Mouse (Mus musculus) heart, adult 2 months (tissue): ENCODE measurements around the gene Olfr678. TPM values are rescaled to one million over a fixed set of nuclear protein-coding genes. Genes with fewer than 3 reads are reported as not detected.
"Not testable (repeated sequence)": the region's sequence is repeated elsewhere in the genome, so short reads cannot be mapped to it uniquely, and the experiment has no call there.

Experiments used
- DNase-seq, 2 experiments: peaks; one replicate each; pipeline ENCODE4 v3.0.0; 2021
- H3K27ac ChIP-seq: fragments of 200-600 bp; 2 replicates; pipeline ENCODE4 v1.8.1; 2022
- H3K27me3 ChIP-seq: fragments of 200-500 bp; 2 replicates; pipeline ENCODE4 v1.6.1; 2012; ENCODE audit warnings: mild to moderate bottlenecking, low read length, inconsistent platforms, mixed read lengths; ENCODE audit not compliant: control insufficient read depth, insufficient read depth
- H3K36me3 ChIP-seq: fragments of 200-500 bp; 2 replicates; pipeline ENCODE4 v1.6.1; 2012; ENCODE audit warnings: low read length, inconsistent platforms; ENCODE audit not compliant: control insufficient read depth, insufficient read depth
- H3K4me1 ChIP-seq: fragments of 200-500 bp; 2 replicates; pipeline ENCODE4 v1.6.1; 2011; ENCODE audit warnings: low read length; ENCODE audit not compliant: control insufficient read depth, insufficient read depth
- H3K4me3 ChIP-seq: fragments of 200-600 bp; 2 replicates; pipeline ENCODE4 v1.8.1; 2022
- H3K79me2 ChIP-seq: fragments of 200-500 bp; replicated peaks from 2 replicates; pipeline ENCODE4 v1.6.1; 2012; ENCODE audit warnings: mild to moderate bottlenecking, inconsistent platforms, low read length, moderate library complexity, mixed read lengths; ENCODE audit not compliant: control insufficient read depth, insufficient read depth
- H3K9ac ChIP-seq: fragments of 200-500 bp; 2 replicates; pipeline ENCODE4 v1.6.1; 2012; ENCODE audit warnings: low read depth, mild to moderate bottlenecking, control low read depth, inconsistent platforms, low read length, mixed read lengths
- CTCF ChIP-seq: fragments of 200-600 bp; IDR thresholded peaks from 2 replicates; pipeline ENCODE4 v1.8.1; 2022; ENCODE audit warnings: antibody characterized with exemption, mild to moderate bottlenecking, moderate library complexity
- EP300 ChIP-seq: fragments of 200-500 bp; IDR thresholded peaks from 2 replicates; pipeline ENCODE4 v1.6.1; 2011; ENCODE audit warnings: low read depth, low read length, control low read depth; ENCODE audit not compliant: insufficient read depth
- POLR2A ChIP-seq: fragments of 200-500 bp; IDR thresholded peaks from 2 replicates; pipeline ENCODE4 v1.6.1; 2011; ENCODE audit warnings: mild to moderate bottlenecking, low read depth, low read length, control low read depth; ENCODE audit not compliant: insufficient read depth
- WGBS: fragments of 180-500 bp; shearing (Covaris S2); methylation state at CpG from one replicate; pipeline ENCODE4 v1.1.7; 2018; 5-methylcytosine and 5-hydroxymethylcytosine counted together
- intact Hi-C: fragments of 180-260 bp; cut with DNase I; formaldehyde crosslinking; loops from one replicate; pipeline ENCODE4 v1.15.1; 2025
- long read RNA-seq: library from polyadenylated mRNA; stranded (forward); transcript quantifications from one replicate; pipeline ENCODE4 v2.0.0, GENCODE M21; 2021
- polyA plus RNA-seq: library from polyadenylated mRNA; depleted of rRNA; stranded (reverse); fragments of >200 nt; gene quantifications from 2 replicates; pipeline ENCODE4 v1.2.3, GENCODE M21; 2012; rRNA removed
- total RNA-seq, 2 experiments: library from RNA; stranded (reverse); gene quantifications; 2 replicates each; pipeline ENCODE4 v1.2.3; 2021

Gene Olfr678
- total RNA-seq (not detected), polyA plus RNA-seq (not detected in 2 replicates)
- long read RNA-seq, result 0 reads

GRCm38 (mm10) chr7:105064175-105064574 is at the start of gene Olfr678:
TSS of gene Olfr678 (plus strand) at chr7:105064475.
- H3K4me1 ChIP-seq, result no peaks in the 10 kb centered on the region
- H3K4me3 ChIP-seq, result no peak within 1 kb of the TSS
- H3K27ac ChIP-seq, result no peak within 1 kb of the TSS
- no peaks in the 10 kb centered on the region for H3K79me2 ChIP-seq
- no peak for DNase-seq
- H3K9ac ChIP-seq, result no peak within 1 kb of the TSS
- WGBS, result 91% methylated on average over 1 of the region's 1 CpGs
- TF ChIP-seq POLR2A, result no peak
- TF ChIP-seq CTCF, result no peak
- TF ChIP-seq EP300, result no peak
- intact Hi-C loops, result no loop called here
- H3K27me3 ChIP-seq, result no peaks in the 10 kb centered on the region
- no peaks in the 10 kb centered on the region for H3K36me3 ChIP-seq

DNA sequence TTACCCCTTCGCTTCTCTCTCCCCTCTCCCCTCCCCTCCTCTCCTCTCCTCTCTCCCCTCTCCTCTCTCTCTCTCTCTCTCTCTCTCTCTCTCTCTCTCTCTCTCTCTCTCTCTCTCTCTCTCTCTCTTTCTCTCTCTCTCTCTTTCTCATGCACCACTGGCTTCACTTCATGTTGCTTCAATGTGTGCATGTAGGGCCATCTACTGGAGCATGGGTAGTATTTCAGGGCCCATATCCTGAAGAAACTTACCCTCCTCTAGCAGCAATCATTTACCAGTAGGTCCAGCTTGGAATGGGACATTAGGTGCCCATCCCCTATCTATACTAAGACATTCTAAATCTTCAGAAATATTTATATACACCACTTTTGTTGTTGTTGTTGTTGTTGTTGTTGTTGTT is 41.7 kb upstream of the Olfr678 start:
- TF ChIP-seq EP300 (no peak), CTCF (peak; percentile 20; the same call in 1 of the 2 replicates)
- no peaks in the 10 kb centered on the region for H3K4me1 ChIP-seq
- H3K27ac ChIP-seq, result no peak overlapping the region
- intact Hi-C loops, result no loop called here
- no peak overlapping the region for H3K9ac ChIP-seq
- no peak for DNase-seq
- no peak overlapping the region for H3K4me3 ChIP-seq
- 63% methylated on average over 1 of the region's 1 CpGs for WGBS
- H3K79me2 ChIP-seq, result no peaks in the 10 kb centered on the region
- no peaks in the 10 kb centered on the region for H3K27me3 ChIP-seq
- no peaks in the 10 kb centered on the region for H3K36me3 ChIP-seq

DNA sequence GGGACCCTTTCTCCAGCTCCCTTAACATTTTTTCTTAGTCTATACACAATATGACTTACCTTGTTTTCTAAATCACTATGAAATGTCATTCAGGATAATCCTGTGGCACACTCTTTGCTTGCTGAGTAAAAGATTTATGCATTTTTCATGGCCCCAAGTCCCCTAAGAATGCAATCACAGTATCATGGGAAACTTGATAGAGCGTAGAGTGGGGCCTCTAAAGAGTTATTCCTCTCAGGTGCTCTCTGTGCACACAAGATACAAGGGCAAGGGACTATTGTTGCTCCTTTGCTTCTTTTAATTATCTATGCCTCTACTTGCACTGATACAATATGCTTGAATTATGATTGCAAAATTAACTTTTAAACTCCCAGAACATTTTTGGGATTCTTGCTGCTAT is 35.9 kb upstream of the Olfr678 start, which contains the start of gene Olfr675:
Gene Olfr675, minus strand, starts transcription at position 101 of the 400 bp plus-strand sequence.
- no peak for TF ChIP-seq POLR2A
- TF ChIP-seq CTCF, result no peak

GRCm38 (mm10) chr7:105032398-105032797 is 31.9 kb upstream of the Olfr678 start, which contains the start of gene Olfr676:
TSS of gene Olfr676 (plus strand) at chr7:105032698.
- Histone ChIP-seq H3K79me2 (no peaks in the 10 kb centered on the region), H3K27me3 (no peaks in the 10 kb centered on the region), H3K4me3 (no peak within 1 kb of the TSS), H3K36me3 (no peaks in the 10 kb centered on the region), H3K27ac (no peak within 1 kb of the TSS), H3K9ac (no peak within 1 kb of the TSS), H3K4me1 (no peaks in the 10 kb centered on the region)
- no peak for DNase-seq
- intact Hi-C loops, result no loop called here
- no peak for TF ChIP-seq EP300
- no peak for TF ChIP-seq CTCF
- TF ChIP-seq POLR2A, result no peak

More for the DNA sequence above, 35.9 kb upstream of the Olfr678 start, which contains the start of gene Olfr675:
- Histone ChIP-seq H3K36me3 (no peaks in the 10 kb centered on the region), H3K9ac (no peak within 1 kb of the TSS), H3K27ac (no peak within 1 kb of the TSS), H3K79me2 (no peaks in the 10 kb centered on the region), H3K4me3 (no peak within 1 kb of the TSS), H3K27me3 (no peaks in the 10 kb centered on the region), H3K4me1 (no peaks in the 10 kb centered on the region)
- no peak for DNase-seq
- WGBS, result 62% methylated on average over 1 of the region's 1 CpGs
- intact Hi-C loops, result no loop called here

DNA sequence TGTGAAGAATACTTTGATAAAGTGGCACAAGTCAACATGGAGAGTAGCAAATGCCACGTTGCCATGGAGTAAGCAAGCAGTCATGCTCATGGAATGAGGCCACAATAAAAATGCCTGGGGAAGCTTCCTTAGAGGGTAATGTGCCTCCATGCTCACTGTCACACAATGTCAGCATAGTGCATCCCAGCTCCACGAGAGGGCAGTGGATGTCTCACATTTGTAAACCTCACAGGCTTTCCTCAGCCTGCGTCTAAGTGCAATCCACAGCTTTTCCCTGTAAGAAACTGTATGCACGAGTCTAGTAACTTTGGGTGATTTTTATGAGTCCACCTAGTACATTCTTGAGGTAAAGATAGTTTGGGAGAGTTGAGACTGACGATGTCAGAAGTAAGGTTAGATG is 30.4 kb upstream of the Olfr678 start:
- H3K4me3 ChIP-seq, H3K27me3 ChIP-seq, H3K4me1 ChIP-seq, intact Hi-C loops, H3K27ac ChIP-seq, H3K36me3 ChIP-seq, DNase-seq, H3K9ac ChIP-seq, H3K79me2 ChIP-seq: not testable (repeated sequence)
- 47% methylated on average over 5 of the region's 5 CpGs for WGBS

DNA sequence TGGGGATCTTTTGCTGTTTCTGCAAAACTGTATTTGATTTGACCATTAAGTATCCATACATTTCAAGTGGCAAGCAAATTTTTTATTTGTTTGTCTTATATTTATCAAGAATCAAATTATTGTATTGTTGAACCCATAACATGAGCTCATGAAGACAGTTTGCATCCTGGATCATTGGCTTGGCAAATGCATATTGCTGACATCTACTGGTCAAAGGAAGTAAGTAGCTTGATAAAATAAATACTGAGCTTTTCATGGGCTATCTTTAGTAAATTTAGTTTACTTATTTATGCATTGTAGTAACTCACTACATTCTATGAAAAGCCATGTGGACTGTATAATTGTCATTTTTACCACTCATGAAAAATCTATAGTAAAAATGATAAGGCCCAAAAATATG is 5.3 kb upstream of the Olfr678 start:
- Histone ChIP-seq H3K36me3 (no peaks in the 10 kb centered on the region), H3K79me2 (no peaks in the 10 kb centered on the region), H3K4me1 (no peaks in the 10 kb centered on the region), H3K27me3 (no peaks in the 10 kb centered on the region), H3K4me3 (no peak overlapping the region), H3K27ac (no peak overlapping the region), H3K9ac (no peak overlapping the region)
- TF ChIP-seq EP300 (no peak), CTCF (peak; percentile 32), POLR2A (no peak)
- DNase-seq, result no peak
- intact Hi-C loops, result no loop called here
